Mouse (Mus musculus) kidney, postnatal 0 days (tissue): ENCODE measurements around the gene Zfp658. TPM values are rescaled to one million over a fixed set of nuclear protein-coding genes. Genes with fewer than 3 reads are reported as not detected.

ENCODE experiments used
- ATAC-seq: fragments of 200-750 bp; cut with Nextera tagmentation; replicated peaks from 2 replicates; pipeline ENCODE4 v1.8.0; 2017; ENCODE audit warnings: low read depth, moderate number of reproducible peaks, moderate TSS enrichment, moderate library complexity; ENCODE audit not compliant: low FRiP score
- DNase-seq: peaks from one replicate; pipeline ENCODE4 v3.0.0-alpha.2; 2016; ENCODE audit warnings: low spot score
- H3K27ac ChIP-seq: fragments of 300-500 bp; sonication (generic); 2 replicates; pipeline ENCODE4 v1.5.1; 2014; ENCODE audit warnings: mild to moderate bottlenecking
- H3K27me3 ChIP-seq: fragments of 300-500 bp; sonication (generic); 2 replicates; pipeline ENCODE4 v1.6.1; 2014; ENCODE audit warnings: low read length, mixed read lengths; ENCODE audit not compliant: insufficient read depth
- H3K36me3 ChIP-seq: fragments of 300-500 bp; sonication (generic); 2 replicates; pipeline ENCODE4 v1.6.1; 2014; ENCODE audit warnings: low read length, mixed read lengths; ENCODE audit not compliant: insufficient read depth
- H3K4me1 ChIP-seq: fragments of 300-500 bp; sonication (generic); replicated peaks from 2 replicates; pipeline ENCODE4 v1.6.1; 2014; ENCODE audit warnings: antibody characterized with exemption, low read length, mixed read lengths; ENCODE audit not compliant: insufficient read depth
- H3K4me2 ChIP-seq: fragments of 300-500 bp; sonication (generic); 2 replicates; pipeline ENCODE4 v1.6.1; 2014; ENCODE audit warnings: mild to moderate bottlenecking, low read length, moderate library complexity, mixed read lengths
- H3K4me3 ChIP-seq: fragments of 300-500 bp; sonication (generic); replicated peaks from 2 replicates; pipeline ENCODE4 v1.5.1; 2014; ENCODE audit warnings: low read depth, low read length
- H3K9ac ChIP-seq: fragments of 300-500 bp; sonication (generic); 2 replicates; pipeline ENCODE4 v1.6.1; 2014; ENCODE audit warnings: low read depth, low read length
- H3K9me3 ChIP-seq: fragments of 300-500 bp; sonication (generic); replicated peaks from 2 replicates; pipeline ENCODE4 v1.6.1; 2016; ENCODE audit warnings: low read length, inconsistent platforms, mixed read lengths
- CTCF ChIP-seq: IDR thresholded peaks from 2 replicates; pipeline ENCODE4 v1.5.1; 2016; ENCODE audit warnings: antibody characterized with exemption, low read depth, mild to moderate bottlenecking, moderate library complexity
- WGBS: fragments of 180-500 bp; shearing (Covaris S2); extraction: QIAGEN DNeasy Blood & Tissue Kit; methylation state at CpG from one replicate; pipeline ENCODE4 v1.1.7; 2014; 5-methylcytosine and 5-hydroxymethylcytosine counted together
- polyA plus RNA-seq: library from polyadenylated mRNA; unstranded; fragments of >200 nt; fragmentation: Nextera tagmentation; extraction: Ambion mirVana; gene quantifications from 2 replicates; pipeline ENCODE4 v1.2.1, GENCODE M21; 2015

The Zfp658 gene
- 1.8 and 2.1 TPM in 2 replicates for polyA plus RNA-seq

DNA sequence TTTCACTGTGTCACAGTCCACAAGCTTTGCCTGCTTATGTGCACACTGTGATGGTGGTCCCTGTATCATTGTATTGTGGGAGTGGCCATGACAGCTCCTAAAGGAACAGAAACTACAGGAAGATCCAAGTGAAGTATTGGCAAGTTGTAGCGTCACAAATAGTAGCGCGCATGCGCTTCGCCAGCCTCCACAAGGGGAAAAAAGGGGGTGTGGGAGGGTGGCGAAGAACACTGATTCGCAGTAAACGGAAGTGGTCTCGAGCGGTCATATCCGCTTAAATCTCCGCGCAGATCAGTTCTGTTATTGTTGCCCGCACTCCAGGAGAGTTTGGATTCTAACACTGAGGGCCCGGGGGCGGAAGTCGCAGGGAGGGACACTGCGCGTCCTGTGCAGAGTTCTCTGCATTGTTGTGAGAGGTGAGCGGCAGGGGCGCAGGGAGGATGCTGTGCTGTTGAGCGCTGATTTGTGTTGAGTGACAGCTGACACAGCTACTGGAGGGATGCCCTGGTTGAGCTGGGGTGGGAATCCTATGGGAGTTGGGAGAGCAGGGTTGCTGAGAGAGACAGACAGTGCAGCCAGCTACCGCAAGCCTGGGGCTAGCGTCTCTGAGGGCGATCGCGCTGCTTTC is at the start of gene Zfp658:
Gene Zfp658 (plus strand): TSS at position 251 of the 628 bp plus-strand sequence.
- peaks cover 6% of the 10 kb centered on the region; the same call in 1 of the 2 replicates for H3K4me1 ChIP-seq
- H3K4me2 ChIP-seq: peak within 1 kb of the TSS; percentile 93
- peak within 1 kb of the TSS; percentile 81 for H3K27ac ChIP-seq
- 0 out of 2 replicates have a peak, but pooled peaks cover 5% of the 10 kb centered on the region for H3K36me3 ChIP-seq
- 0% methylated on average over 27 of the region's 27 CpGs for WGBS
- H3K9me3 ChIP-seq: no peaks in the 10 kb centered on the region
- no peak for TF ChIP-seq CTCF
- no peaks in the 10 kb centered on the region for H3K27me3 ChIP-seq
- ATAC-seq (peak; percentile 86), DNase-seq (peak; percentile 97)
- peak within 1 kb of the TSS; percentile 77 for H3K4me3 ChIP-seq
- H3K9ac ChIP-seq: peak within 1 kb of the TSS; percentile 82

GRCm38 (mm10) chr7:43512519-43512918 is 49.5 kb upstream of the Zfp658 start:
- TF ChIP-seq CTCF: no peak
- Histone ChIP-seq H3K27me3 (no peaks in the 10 kb centered on the region), H3K27ac (no peak overlapping the region), H3K9ac (no peak overlapping the region), H3K36me3 (no peaks in the 10 kb centered on the region), H3K4me1 (no peaks in the 10 kb centered on the region), H3K4me3 (no peak overlapping the region), H3K9me3 (no peaks in the 10 kb centered on the region), H3K4me2 (no peak overlapping the region)
- WGBS: 70% methylated on average over 4 of the region's 4 CpGs
- no peak for DNase-seq
- ATAC-seq: no peak

- Histone ChIP-seq H3K9ac (no peak overlapping the region), H3K4me1 (no peaks in the 10 kb centered on the region), H3K27ac (no peak overlapping the region), H3K9me3 (no peaks in the 10 kb centered on the region), H3K36me3 (no peaks in the 10 kb centered on the region), H3K4me3 (no peak overlapping the region), H3K4me2 (no peak overlapping the region), H3K27me3 (no peaks in the 10 kb centered on the region)
- 76% methylated on average over 5 of the region's 5 CpGs for WGBS
- no peak for DNase-seq
- no peak for ATAC-seq
- TF ChIP-seq CTCF: no peak
Measured at GRCm38 (mm10) chr7:43515076-43515475, 47.0 kb upstream of the Zfp658 start.

GRCm38 (mm10) chr7:43518341-43518740 is 43.7 kb upstream of the Zfp658 start:
- H3K9me3 ChIP-seq: no peaks in the 10 kb centered on the region
- WGBS: 88% methylated on average over 15 of the region's 15 CpGs
- no peak overlapping the region for H3K4me3 ChIP-seq
- no peak overlapping the region for H3K9ac ChIP-seq
- no peak for TF ChIP-seq CTCF
- DNase-seq: no peak
- H3K36me3 ChIP-seq: no peaks in the 10 kb centered on the region
- H3K27ac ChIP-seq: no peak overlapping the region
- no peak for ATAC-seq
- no peak overlapping the region for H3K4me2 ChIP-seq
- H3K4me1 ChIP-seq: no peaks in the 10 kb centered on the region
- no peaks in the 10 kb centered on the region for H3K27me3 ChIP-seq

- H3K9me3 ChIP-seq: no peaks in the 10 kb centered on the region
- H3K36me3 ChIP-seq: no peaks in the 10 kb centered on the region
- 79% methylated on average over 2 of the region's 2 CpGs for WGBS
- no peaks in the 10 kb centered on the region for H3K27me3 ChIP-seq
- H3K4me1 ChIP-seq: no peaks in the 10 kb centered on the region
- TF ChIP-seq CTCF: no peak
- DNase-seq: no peak
- no peak overlapping the region for H3K27ac ChIP-seq
- H3K9ac ChIP-seq: no peak overlapping the region
- no peak overlapping the region for H3K4me3 ChIP-seq
- ATAC-seq: no peak
- no peak overlapping the region for H3K4me2 ChIP-seq
Measured at GRCm38 (mm10) chr7:43522776-43523175, 39.3 kb upstream of the Zfp658 start.

DNA sequence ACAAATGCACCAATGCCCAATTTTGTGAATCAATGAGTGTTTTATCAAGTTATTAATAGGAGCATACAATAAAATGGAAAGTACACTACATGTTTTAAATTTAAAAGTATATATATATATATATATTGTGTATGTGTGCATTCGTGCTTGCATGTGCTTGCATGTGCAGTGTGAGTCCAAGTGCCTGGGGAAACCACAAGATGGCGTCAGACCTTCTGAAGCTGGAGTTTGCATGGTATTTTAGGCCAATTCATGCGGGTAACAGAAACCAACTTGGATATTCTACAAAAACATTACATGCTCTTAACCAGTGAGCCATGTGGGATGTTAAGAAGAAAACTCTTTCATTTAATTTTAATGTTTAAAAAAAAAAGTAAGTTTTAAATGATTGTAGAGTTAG is 36.7 kb upstream of the Zfp658 start:
- DNase-seq (no peak), ATAC-seq (no peak)
- Histone ChIP-seq H3K9ac (no peak overlapping the region), H3K27ac (no peak overlapping the region), H3K9me3 (no peaks in the 10 kb centered on the region), H3K27me3 (no peaks in the 10 kb centered on the region), H3K4me1 (no peaks in the 10 kb centered on the region), H3K36me3 (no peaks in the 10 kb centered on the region), H3K4me2 (no peak overlapping the region), H3K4me3 (no peak overlapping the region)
- peak; percentile 34; the same call in 1 of the 2 replicates for TF ChIP-seq CTCF
- WGBS: 52% methylated on average over 3 of the region's 3 CpGs
